Mouse (Mus musculus): ENCODE measurements around the gene Aatk.

Gene Aatk

DNA sequence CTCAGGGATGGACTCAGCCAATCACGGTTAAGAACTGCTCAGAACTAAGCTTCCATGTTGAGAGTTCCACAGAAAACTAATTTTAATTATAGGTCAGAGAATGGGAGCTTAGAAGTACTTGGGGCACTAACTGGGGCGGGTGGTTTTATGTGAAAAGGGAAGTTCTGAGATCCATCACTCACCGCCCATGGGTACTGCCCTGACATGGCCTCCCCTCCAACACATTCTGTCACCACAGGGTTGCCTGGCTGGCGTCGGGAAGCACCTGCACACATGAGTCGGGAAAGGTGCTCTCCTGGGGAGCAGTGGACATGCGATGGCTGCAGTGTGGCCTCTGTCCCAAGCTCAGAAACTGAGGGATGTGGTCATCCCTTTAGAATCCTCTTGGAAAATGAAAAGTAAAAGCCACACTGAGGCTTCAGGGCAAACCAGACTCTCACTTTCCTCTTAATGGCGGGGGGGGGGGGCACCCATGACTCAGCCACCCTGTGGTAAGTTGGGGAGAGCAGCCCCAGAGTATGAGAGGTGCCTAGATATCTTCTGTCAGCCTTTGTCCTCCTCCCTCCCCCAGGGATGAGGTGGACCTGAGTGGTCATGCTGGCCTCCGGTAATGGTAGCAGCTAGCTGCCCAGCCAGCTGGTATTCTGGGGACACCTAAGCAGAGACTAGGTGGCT, 60.1 kb downstream of the Aatk start:
- no peak for DNase-seq

DNA sequence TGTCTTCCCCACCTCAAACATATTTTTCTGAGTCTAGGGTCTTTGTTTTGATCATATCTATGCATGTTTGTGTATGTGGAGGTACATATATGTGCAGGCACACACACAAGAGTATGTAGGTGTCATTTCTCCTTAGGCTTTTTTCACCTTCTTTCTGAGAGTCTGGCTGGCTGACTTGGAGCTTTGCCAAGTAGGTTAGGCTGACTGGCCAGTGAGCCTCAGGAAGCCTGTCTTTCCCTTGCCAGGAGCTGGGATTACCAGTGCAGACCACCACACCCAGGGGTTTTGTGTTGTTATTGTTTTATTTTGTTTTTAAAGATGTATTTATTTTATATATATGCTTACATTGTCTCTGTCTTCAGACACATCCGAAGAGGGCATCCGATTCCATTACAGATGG, 63.8 kb downstream of the Aatk start:
- DNase-seq = no peak

DNA sequence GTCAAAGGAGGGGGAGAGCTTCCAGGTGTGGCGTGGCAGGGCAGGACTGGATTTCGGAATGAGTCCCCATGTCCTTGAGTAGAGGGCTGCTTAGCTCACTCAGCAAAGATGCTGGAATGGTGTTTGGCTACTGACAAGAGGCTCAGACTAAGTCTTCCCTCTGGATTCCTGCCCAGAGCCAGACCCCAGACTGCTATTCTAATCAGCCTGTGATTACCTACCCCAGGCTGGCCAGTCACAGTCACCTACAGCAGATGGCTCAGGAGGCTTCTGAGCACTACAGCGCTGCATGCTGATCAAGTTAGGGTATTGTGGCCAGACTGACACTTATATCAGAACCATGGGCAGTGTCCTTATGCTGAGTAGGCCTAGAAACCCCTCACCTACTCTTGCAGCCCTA, 64.7 kb downstream of the Aatk start:
- no peak for DNase-seq

DNA sequence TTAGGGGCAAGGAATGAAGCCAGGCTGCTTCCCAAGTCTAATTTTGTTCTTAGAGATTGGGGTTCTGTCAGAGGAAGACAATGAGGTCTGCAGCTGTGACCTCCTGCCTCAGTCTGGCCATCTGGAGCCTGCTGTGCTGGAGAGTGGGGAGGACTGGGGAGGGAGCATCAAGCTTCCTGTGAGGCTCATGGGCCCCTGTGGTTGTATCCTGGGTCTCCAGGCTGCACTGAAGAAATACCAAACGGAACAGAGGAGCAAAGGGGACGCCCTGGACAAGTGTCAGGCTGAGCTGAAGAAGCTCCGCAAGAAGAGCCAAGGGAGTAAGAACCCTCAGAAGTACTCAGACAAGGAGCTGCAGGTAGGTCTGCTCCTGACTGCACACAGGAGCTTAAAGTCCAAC, 65.2 kb downstream of the Aatk start:
- DNase-seq = no peak

DNA sequence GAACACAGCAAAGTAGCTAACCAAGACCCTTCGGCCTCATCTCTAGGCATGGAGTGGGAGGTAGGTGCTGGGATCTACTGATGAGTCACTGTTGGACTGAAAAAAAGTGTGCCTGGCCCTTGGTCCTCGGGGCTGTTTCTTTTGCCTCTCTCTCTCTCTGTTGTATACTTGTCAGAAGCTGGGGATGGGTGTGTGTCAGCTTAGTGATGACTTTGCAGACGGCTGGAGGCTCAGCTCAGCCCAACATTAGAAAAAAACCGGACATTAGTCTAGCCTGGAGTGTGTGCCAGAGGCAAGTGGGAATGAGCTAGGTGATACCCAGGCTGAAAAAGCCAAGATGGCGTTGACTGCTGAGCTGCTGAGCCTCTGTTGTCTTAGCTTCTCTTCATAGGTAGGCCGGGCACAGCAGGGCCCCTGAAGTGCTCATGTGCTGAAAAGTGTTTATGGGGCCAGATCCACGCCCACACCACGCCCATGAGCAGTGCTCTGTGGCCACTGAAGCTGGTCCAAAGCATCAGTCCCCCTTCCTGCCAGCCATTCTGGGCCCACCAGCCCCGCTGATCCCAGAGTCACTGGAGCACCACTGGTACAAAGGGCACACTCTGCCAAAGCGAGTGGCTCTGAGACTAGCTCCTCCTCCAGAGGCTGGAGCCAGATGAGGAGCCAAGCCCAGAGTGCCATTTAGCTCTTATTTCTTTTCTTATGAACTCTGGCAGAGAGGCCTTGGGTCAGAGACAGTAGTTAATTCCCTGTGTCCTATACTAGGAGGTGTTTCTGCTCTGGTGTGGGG, 67.2 kb downstream of the Aatk start:
- no peak for DNase-seq

DNA sequence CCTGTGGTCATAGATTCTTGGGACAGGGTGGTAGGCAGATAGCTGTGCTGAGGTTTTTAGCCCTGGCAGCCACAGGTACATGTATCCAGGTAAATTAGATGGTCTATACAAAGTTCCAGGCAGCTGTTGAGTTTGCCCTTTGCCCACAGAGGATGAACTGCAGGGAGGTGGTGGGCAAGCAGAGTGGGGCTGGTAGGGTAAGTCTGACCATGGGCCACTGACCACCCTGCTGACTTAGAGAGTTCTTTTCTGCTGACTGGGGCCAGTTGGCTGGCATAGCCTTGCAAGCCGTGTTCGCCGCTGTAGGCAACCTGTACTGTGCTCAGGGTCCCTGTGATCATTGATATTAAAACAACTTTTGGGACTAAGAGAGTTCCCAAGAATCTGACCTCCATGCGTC, 68.3 kb downstream of the Aatk start:
- no peak for DNase-seq

DNA sequence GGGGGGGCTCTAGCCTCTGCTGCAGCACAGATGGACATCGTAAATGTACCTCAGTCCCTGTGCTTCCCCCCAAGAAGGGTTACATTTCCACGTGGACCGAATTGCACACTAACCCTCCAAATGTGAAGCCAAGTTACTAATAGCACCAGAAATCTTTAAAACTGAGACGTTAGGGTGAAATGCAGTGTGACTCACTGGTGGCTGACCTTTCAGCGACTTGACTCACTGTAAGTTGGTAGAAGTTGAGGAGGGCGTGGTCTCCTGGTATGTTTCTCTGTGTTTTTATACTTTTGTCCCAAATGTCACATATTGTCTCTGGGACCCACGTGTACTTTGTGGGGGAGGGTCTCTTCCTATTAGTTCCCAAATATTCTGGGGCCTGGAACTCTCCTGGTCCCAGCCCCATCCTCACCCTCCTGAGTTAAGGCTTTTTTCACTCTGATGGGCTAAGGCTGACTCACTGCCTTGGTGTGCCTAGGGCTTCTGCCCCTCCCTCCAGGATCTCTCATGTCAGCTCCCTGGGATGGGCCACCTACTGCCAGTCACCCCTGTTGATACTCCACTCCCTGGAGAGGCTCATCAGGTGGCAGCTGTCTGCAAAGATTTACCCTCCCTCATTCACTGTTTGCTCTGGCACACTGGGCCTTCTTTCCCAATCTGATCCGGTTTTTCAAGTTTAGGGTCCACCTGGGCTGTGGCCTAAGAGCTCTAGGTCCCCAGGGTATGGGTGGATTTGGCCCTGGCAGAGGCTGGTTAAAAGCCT, 71.0 kb downstream of the Aatk start:
- DNase-seq = no peak

DNA sequence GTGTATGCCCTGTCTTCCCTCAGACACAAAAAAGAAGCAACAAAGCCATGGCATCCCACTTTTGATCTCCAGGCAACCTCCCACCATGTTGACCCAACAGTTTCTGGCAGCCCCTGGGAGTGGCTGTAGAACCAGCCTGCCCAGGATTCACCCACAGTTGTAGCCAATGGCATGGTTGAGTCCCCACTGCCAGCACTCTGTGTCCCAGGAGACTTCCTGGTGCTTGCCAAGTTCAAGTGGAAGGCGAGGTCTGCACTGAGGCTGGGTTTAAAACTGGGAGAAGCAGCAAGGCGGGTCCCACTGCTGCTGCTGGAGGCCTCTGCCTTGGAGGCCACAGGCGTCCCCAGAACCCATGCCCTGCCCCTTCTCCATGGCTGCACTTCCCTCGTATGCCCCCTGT, 73.2 kb downstream of the Aatk start:
- DNase-seq = no peak

DNA sequence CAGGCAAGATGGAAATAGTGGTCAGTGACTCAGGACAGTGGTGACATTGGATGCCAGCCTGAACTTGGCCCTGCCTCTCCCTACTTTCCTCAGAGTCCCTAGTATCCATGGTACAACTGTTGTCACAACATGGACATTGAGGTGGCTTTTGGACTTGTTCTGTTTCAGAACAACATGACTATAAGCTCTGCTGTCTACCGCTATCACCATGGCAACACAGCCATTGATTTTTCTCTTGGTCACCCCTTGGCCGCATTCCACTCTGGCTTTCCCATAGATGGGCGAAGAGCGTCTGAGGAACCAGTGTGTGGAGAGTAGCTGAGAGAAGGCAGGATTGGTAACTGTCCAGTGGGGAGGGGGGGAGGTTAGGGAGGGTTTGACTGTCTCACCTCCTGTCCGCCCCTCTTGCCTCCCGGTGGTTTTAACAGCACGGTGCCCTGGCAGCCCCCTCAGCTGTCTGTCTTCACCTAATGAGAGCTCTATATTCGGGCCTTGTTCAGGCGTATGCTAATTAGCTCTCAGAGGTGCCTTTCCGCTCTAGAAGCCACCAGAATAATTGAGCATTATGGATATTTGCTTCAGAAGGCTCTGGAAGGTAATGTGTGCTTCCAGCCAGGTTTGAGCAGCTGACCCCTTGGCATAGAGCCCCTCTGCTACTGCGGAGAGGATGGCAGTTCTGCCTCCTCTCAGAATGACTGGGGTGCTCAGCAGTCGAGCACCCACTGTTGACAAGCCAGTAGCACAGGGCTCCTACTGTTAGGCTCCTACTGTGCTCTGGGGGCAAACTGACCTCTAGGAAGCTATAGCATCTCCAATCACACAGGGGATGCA, 76.7 kb downstream of the Aatk start:
- no peak for DNase-seq

DNA sequence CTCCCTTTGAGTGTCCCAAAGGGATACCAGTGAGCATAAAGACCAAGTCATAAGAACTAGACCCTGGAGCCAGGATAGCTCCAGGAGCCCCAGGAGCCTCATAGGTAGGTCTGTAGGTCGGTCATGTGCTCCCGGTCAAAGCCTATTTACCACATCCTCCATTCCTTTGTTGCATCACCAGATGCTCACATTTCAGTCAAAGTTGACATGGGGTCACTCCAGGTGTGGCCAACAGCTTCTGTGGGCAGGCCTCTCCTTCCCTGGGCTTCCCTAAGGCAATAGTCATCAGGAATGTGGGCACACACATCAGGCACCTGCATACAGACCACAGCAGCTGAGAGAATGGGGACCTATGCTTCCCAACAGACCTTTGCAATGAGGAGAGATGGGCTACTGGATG, 79.1 kb downstream of the Aatk start:
- DNase-seq = no peak

DNA sequence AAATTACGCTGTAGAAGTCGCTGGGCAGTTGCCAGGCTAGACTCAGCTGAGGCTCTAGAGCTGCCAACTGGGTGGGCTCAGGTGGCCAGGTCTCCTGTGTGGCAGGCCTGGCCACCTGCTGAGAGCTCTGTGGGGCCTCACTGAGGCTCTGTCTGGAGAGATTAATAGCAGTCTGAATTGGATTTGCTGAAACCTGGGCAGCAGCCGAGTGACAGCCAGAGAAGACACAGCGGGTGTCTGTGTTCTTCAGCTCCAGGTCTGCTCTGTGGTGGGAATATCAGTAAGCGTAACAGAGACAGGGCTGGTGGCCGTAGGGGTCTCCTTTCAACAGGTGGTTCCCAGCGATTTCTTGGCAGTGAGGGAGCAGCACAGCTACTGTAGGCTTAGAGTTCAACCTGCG, 79.6 kb downstream of the Aatk start:
- no peak for DNase-seq

DNA sequence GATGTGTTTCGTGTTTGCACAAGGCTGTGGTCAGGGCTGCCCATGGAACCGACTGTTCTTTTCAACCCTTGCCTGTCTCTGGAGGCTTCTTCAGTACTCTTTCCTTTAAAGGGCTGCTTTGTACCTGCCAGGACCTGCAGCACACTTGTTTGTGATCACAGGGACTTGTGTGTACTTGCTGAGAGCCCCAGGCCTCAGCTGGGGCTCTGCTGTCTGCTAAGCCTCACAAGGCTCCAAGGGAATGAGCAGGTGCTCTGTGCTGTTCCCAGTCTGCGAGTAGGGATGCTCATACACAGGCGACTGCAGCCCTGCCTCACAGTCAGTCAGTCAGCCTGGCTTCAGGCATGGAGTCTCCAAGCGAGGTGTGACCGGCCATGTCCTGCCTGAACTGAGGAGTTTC, 80.7 kb downstream of the Aatk start:
- DNase-seq = no peak

DNA sequence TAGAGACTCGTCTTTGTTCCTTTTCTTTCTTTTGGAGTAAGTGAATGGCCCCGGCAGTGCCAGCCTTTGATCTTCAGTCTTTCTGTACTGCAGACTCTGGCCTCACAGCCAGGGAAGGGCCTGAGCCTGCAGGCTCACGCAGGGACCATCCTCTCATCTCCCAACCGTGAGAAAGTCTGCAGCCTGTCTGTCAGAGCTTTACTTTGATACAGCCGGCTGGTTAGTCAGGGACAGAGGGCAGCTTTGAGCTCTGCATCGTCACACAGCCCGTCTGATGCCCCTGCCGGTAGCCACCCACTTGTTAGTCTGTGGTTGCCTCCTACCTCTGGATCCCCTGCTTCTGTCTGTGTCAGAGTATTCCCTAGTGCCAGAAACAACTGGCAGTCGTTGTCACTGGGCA, 81.9 kb downstream of the Aatk start:
- DNase-seq = no peak

DNA sequence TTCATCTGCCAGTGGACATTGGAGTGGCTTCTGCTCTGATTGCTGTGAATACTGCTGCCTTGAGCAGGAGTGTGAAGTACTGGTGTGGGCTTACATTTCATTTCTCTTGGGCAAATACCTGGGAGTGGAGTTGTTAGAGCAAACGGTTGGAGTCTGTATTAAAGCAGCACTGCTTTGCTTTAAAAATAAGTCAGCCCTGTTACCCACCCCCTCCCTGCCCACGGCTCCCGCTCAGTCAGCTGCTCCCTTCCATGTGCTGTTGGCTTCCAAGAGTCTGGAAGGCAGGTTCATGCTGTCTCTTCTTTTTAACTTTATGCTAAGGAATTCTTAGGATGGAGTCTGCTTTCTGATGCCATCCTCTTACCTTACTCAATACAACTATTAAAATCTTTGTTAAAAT, 85.5 kb downstream of the Aatk start:
- DNase-seq = no peak

DNA sequence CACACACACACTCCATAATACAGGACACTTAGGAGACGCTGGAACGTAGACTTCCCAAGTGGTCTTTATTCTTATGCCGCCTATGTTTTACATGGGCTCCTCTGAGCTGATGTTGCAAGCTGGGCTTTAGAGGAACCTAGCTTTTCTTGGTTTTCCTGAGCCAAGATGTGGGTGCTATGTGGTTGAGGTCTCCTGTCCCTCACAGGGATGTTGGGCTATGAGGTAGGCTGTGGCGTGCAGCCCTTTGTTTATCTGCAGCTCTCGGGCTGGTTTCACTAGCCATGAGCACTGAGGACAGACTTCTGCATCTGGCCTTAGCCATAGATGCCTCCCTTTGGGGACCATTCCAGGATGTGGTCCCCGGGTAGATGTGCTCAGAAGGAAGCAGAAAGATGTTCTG, 86.3 kb downstream of the Aatk start:
- DNase-seq = no peak

DNA sequence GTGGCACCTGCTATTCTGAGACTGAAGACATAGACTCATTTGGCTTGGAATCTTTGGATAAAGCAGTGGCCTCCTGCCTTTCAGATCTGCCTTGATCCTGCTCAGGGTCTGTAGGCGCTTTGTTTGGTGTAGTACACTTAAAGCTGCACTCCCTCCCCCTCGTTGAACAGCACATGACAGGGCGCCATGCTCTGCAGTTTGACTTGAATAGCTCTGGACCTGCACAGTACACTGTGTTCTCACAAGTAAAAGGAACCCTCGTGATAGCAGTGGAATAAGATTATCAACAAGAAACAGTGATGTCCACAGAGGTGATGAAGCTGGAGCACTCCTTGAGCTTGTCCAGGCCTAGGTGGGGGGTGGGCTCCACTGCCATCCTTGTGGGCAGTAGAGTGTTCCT, 87.3 kb downstream of the Aatk start:
- no peak for DNase-seq

DNA sequence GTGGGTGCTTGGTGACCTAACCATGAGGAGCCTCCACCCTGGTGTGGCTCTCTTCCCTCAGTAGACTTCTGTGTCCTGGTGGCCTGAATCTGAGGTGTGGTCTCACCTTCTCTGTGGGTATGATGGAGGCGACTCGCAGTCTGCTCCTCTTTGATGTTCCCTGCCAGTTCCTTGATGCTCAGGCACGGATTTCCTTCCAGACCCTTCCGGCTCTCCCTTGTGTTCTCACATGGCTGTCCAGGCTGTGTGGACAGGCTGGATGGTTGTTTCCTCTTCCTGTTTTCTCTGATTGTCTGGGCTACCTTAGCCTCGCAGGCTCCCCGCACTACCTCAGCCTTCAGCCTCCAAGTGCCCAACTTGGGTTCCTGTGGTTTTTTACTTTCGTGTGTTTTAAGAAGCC, 88.1 kb downstream of the Aatk start:
- no peak for DNase-seq
